8 mouse cellular contexts compared by ENCODE assay signal in the genomic region with DNA sequence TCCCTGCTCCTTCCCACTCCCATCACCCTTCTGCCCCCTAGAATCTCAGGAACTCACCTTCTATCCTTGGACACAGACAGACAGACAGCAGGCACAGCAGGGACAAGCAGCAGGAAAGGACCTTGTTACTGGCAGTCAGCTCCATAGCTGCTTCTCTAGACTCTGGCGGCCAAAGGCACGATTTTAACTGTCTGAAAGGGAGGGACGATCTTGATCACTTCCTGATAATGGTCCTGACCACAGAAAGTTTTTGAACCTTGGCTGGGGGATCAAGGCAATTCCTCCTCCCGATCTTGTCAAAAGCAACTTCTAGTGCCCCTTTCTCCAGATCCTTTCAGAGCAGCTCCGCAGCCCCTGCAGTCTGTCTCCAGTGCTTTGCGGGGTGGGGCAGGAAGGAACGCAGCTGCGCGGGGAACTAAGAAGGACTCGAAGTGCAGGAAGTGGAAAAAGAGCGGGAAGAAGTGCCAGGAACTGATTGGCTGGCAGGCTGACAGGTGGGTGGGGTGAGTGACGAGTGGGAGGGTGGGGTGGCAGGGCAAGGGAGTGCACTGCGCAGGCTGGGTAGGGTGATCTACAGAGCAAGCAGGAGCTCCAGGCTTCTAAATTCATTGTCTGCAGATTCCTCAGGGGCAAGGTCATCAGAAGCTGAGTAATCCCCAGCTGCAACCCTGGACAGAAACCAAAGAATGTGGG. TPM values are rescaled to one million over a fixed set of nuclear protein-coding genes. Genes with fewer than 3 reads are reported as not detected.
A peak's percentile ranks its signal among the peaks of the same experiment; 100 is the strongest.
DNase-seq lines count a peak whose midpoint lies in the region; ATAC-seq and TF ChIP-seq lines count a peak whose summit lies in the region.

A gene (minus strand): TSS at position 442 of the 693 bp plus-strand sequence.

- ATAC-seq in stomach, postnatal 0 days (ENCODE audit: low FRiP score, low TSS enrichment) = peak; percentile 71; the same call in 1 of the 2 replicates
- no peak for ATAC-seq in frontal cortex, adult (ENCODE audit: low TSS enrichment)

- no peaks in the 10 kb centered on the region for H3K36me3 ChIP-seq in stomach, postnatal 0 days (ENCODE audit: control insufficient read depth, insufficient read depth, low read length)

- H3K4me1 ChIP-seq in stomach, postnatal 0 days (replicated peaks; ENCODE audit: control insufficient read depth, insufficient read depth) = no peaks in the 10 kb centered on the region

- no peaks in the 10 kb centered on the region for H3K27me3 ChIP-seq in stomach, postnatal 0 days (ENCODE audit: control insufficient read depth, insufficient read depth, low read length)

- H3K9me3 ChIP-seq in stomach, postnatal 0 days (ENCODE audit: control insufficient read depth, low read length) = no peaks in the 10 kb centered on the region

- 0 out of 2 replicates have a peak within 1 kb of the TSS, but pooled peaks have one; percentile 3 for H3K4me2 ChIP-seq in stomach, postnatal 0 days (replicated peaks; ENCODE audit: low read depth)

- TF ChIP-seq EP300 in stomach, postnatal 0 days (optimal IDR thresholded peaks at IDR 0.05) = no peak

- no peak within 1 kb of the TSS for H3K27ac ChIP-seq in stomach, postnatal 0 days (replicated peaks)

- peak; percentile 20 to 39 for DNase-seq in layer of hippocampus, postnatal 10 days (ENCODE audit: low spot score in 2 of 2)
- no peak for DNase-seq in layer of hippocampus, postnatal 14 days (ENCODE audit: low spot score in 2 of 2)
- DNase-seq in adrenal gland, postnatal 4 days (ENCODE audit: low spot score in 2 of 2) = peak; percentile 63 to 65
- peak; percentile 45 to 69 for DNase-seq in gastrocnemius, postnatal 4 days (ENCODE audit: low spot score in 2 of 2)
- peak; percentile 52 for DNase-seq in kidney, adult 9 months
- peak; percentile 88 to 90 for DNase-seq in lung, postnatal 4 days
- peak; percentile 62 for DNase-seq in stomach, postnatal 0 days (ENCODE audit: low spot score)

- no peak within 1 kb of the TSS for H3K9ac ChIP-seq in stomach, postnatal 0 days (ENCODE audit: low read length)

- H3K4me3 ChIP-seq in stomach, postnatal 0 days (ENCODE audit: low read depth, low read length) = no peak within 1 kb of the TSS

- 56% methylated on average over 13 of the region's 13 CpGs for WGBS in stomach, postnatal 0 days

- TF ChIP-seq CTCF in stomach, postnatal 0 days (IDR thresholded peaks at IDR 0.05; ENCODE audit: low read depth) = no peak

RNA-seq across cellular contexts. Expression of the gene that starts here (rescaled TPM):
- total RNA-seq in layer of hippocampus, postnatal 10 days (2021) = 1 to 10 TPM in 1 of 2 experiments, under 1 TPM in 1; 0.78 to 3.2 TPM
- total RNA-seq in layer of hippocampus, postnatal 14 days (2021) = under 1 TPM; 0.24 to 0.74 TPM
- 10 to 100 TPM; 32.2 to 32.9 TPM for total RNA-seq in adrenal gland, postnatal 4 days (2021)
- total RNA-seq in gastrocnemius, postnatal 4 days (2021) = 10 to 100 TPM; 26.8 to 27.6 TPM
- 0.56 and 0.59 TPM in 2 replicates for polyA plus RNA-seq in stomach, postnatal 0 days (2015; fragmentation: Nextera tagmentation; extraction: Ambion mirVana)

Comparison
In these comparisons a context has a peak if more than half of its experiments do, and no peak if none do; other contexts are left out.
1. RNA of the gene that starts here (total RNA-seq): 32.2 to 32.9 TPM in adrenal gland, postnatal 4 days and 26.8 to 27.6 TPM in gastrocnemius, postnatal 4 days; 0.78 to 3.2 TPM in layer of hippocampus, postnatal 10 days and 0.24 to 0.74 TPM in layer of hippocampus, postnatal 14 days; every median in the first group is over 4 times any median in the second.
2. DNase-seq: peak in layer of hippocampus, postnatal 10 days (2 of 2), adrenal gland, postnatal 4 days (2 of 2), gastrocnemius, postnatal 4 days (2 of 2), kidney, adult 9 months (single experiment) and lung, postnatal 4 days (2 of 2); none in layer of hippocampus, postnatal 14 days (0 of 2).
3. Peak in DNase-seq, ATAC-seq and H3K4me2 ChIP-seq in stomach, postnatal 0 days; RNA of the gene not detected or under 1 TPM.